10 mouse cellular contexts compared by ENCODE assay signal in genomic region chr5:140750925-140751324, GRCm38 (mm10). TPM values are rescaled to one million over a fixed set of nuclear protein-coding genes. Genes with fewer than 3 reads are reported as not detected.
DNase-seq lines count a peak whose midpoint lies in the region; ATAC-seq and TF ChIP-seq lines count a peak whose summit lies in the region.
"Had no signal": no experiment of that assay in that cellular context is flagged by ENCODE, and none has a peak within 500 bp of the region (broad histone marks: within the 10 kb centered on the region; RNA-seq: fewer than 3 reads in every experiment).

No protein-coding gene starts in this region.

- peak; percentile 45 for DNase-seq in gastrocnemius, postnatal 10 days
- DNase-seq in gastrocnemius, postnatal 14 days, result no peak
- DNase-seq in midbrain, postnatal 0 days (ENCODE audit: low spot score), result no peak
- DNase-seq in adipocyte (ENCODE audit: low spot score), result peak; percentile 25
- peak; percentile 76 for DNase-seq in splenic B cell, adult 2 months (ENCODE audit: low read depth, low spot score)
- DNase-seq in midbrain, embryonic 10.5 days (ENCODE audit: low spot score), result no peak

- H3K4me1 ChIP-seq in midbrain, postnatal 0 days (ENCODE audit: insufficient read depth, low read length), result peaks cover 5% of the 10 kb centered on the region; the same call in 1 of the 2 replicates
- H3K4me1 ChIP-seq in midbrain, embryonic 15.5 days, result peaks cover 9% of the 10 kb centered on the region
- H3K4me1 ChIP-seq in midbrain, embryonic 10.5 days, result peaks cover 15% of the 10 kb centered on the region

- peak; percentile 74 for TF ChIP-seq CTCF in midbrain, postnatal 0 days (IDR thresholded peaks at IDR 0.05)

- H3K4me2 ChIP-seq in midbrain, postnatal 0 days (ENCODE audit: low read depth, low read length, poor library complexity, severe bottlenecking), result no peak overlapping the region
- no peak overlapping the region for H3K4me2 ChIP-seq in midbrain, embryonic 15.5 days
- H3K4me2 ChIP-seq: hindbrain, embryonic 15.5 days had no signal

- no peak overlapping the region for H3K4me3 ChIP-seq in midbrain, postnatal 0 days (ENCODE audit: low read depth, low read length)
- no peak overlapping the region for H3K4me3 ChIP-seq in midbrain, embryonic 15.5 days
- no peak overlapping the region for H3K4me3 ChIP-seq in midbrain, embryonic 10.5 days
- H3K4me3 ChIP-seq: hindbrain, embryonic 15.5 days; megakaryocyte, embryonic 14.5 days had no signal

- 4% methylated on average over 1 of the region's 2 CpGs for WGBS in midbrain, postnatal 0 days
- 0% methylated on average over 1 of the region's 2 CpGs for whole genome bisulfite sequencing in midbrain, embryonic 15.5 days
- 0% methylated on average over 1 of the region's 2 CpGs for WGBS in midbrain, embryonic 10.5 days

- H3K27me3 ChIP-seq in midbrain, postnatal 0 days (ENCODE audit: insufficient read depth, low read length), result no peaks in the 10 kb centered on the region
- no peaks in the 10 kb centered on the region for H3K27me3 ChIP-seq in midbrain, embryonic 15.5 days (replicated peaks)
- H3K27me3 ChIP-seq in splenic B cell, adult 2 months (ENCODE audit: control insufficient read depth, insufficient read depth, low read length, poor library complexity, severe bottlenecking), result no peaks in the 10 kb centered on the region
- H3K27me3 ChIP-seq in midbrain, embryonic 10.5 days (ENCODE audit: low read depth, poor library complexity, severe bottlenecking), result no peaks in the 10 kb centered on the region
- H3K27me3 ChIP-seq: hindbrain, embryonic 15.5 days had no signal

- H3K9ac ChIP-seq in midbrain, postnatal 0 days (replicated peaks; ENCODE audit: low read length, poor library complexity, severe bottlenecking), result no peak overlapping the region
- H3K9ac ChIP-seq in midbrain, embryonic 15.5 days, result no peak overlapping the region
- H3K9ac ChIP-seq: hindbrain, embryonic 15.5 days had no signal

- H3K27ac ChIP-seq in midbrain, postnatal 0 days (ENCODE audit: low read depth, low read length), result no peak overlapping the region
- no peak overlapping the region for H3K27ac ChIP-seq in midbrain, embryonic 15.5 days
- no peak overlapping the region for H3K27ac ChIP-seq in midbrain, embryonic 10.5 days (replicated peaks)
- H3K27ac ChIP-seq: hindbrain, embryonic 15.5 days had no signal

- no peak for ATAC-seq in midbrain, postnatal 0 days (ENCODE audit: low FRiP score)
- ATAC-seq in midbrain, embryonic 15.5 days (replicated peaks), result no peak
- ATAC-seq in monocyte, adult 5-6 weeks (replicated peaks; ENCODE audit: insufficient number of reproducible peaks, low FRiP score, low TSS enrichment, poor library complexity, severe bottlenecking), result no peak

- H3K9me3 ChIP-seq in midbrain, postnatal 0 days (ENCODE audit: low read length), result no peaks in the 10 kb centered on the region
- H3K9me3 ChIP-seq in midbrain, embryonic 15.5 days, result no peaks in the 10 kb centered on the region
- peaks cover 9% of the 10 kb centered on the region for H3K9me3 ChIP-seq in midbrain, embryonic 10.5 days (replicated peaks)
- H3K9me3 ChIP-seq: hindbrain, embryonic 15.5 days had no signal

- intact Hi-C loops in gastrocnemius, postnatal 14 days (cut with DNase I; ENCODE audit: low total_unique reads), result no loop called here

- peaks cover 4% of the 10 kb centered on the region; the same call in 1 of the 2 replicates for H3K36me3 ChIP-seq in midbrain, postnatal 0 days (ENCODE audit: insufficient read depth, low read length)
- no peaks in the 10 kb centered on the region for H3K36me3 ChIP-seq in midbrain, embryonic 15.5 days (replicated peaks)
- H3K36me3 ChIP-seq in splenic B cell, adult 2 months (ENCODE audit: control insufficient read depth, insufficient read depth, low read length, poor library complexity, severe bottlenecking), result no peaks in the 10 kb centered on the region
- H3K36me3 ChIP-seq in midbrain, embryonic 10.5 days, result peaks cover 5% of the 10 kb centered on the region; the same call in 1 of the 2 replicates

RNA-seq across cellular contexts. Expression of gene Amz1, which starts 27.0 kb away (rescaled TPM):
- total RNA-seq in gastrocnemius, postnatal 10 days (2021), result 1 to 10 TPM in 1 of 2 experiments, under 1 TPM in 1; 0.45 to 1.1 TPM
- total RNA-seq in gastrocnemius, postnatal 14 days (2021), result under 1 TPM; 0.24 to 0.43 TPM
- 14.4 and 14.9 TPM in 2 replicates for total RNA-seq in midbrain, postnatal 0 days (2014; rRNA removed)
- polyA plus RNA-seq in midbrain, postnatal 0 days (2015; fragmentation: Nextera tagmentation; extraction: Ambion mirVana), result 15.6 and 15.9 TPM in 2 replicates
- polyA plus RNA-seq in midbrain, embryonic 15.5 days (2015; fragmentation: Nextera tagmentation; extraction: Ambion mirVana), result 5.0 and 5.2 TPM in 2 replicates
- 7.8 to 13.5 TPM (median 10.2 TPM) in 3 replicates for total RNA-seq in monocyte, adult 5-6 weeks (2017)
- 0.78 and 1.2 TPM in 2 replicates for polyA plus RNA-seq in midbrain, embryonic 10.5 days (2016; fragmentation: Nextera tagmentation; extraction: Ambion mirVana)

RNA-seq across cellular contexts. Expression of gene Brat1, which starts 46.1 kb away (rescaled TPM):
- 1 to 10 TPM; 8.9 to 9.4 TPM for total RNA-seq in gastrocnemius, postnatal 10 days (2021)
- total RNA-seq in gastrocnemius, postnatal 14 days (2021), result 1 to 10 TPM; 6.7 TPM
- 37.1 and 40.3 TPM in 2 replicates for total RNA-seq in midbrain, postnatal 0 days (2014; rRNA removed)
- polyA plus RNA-seq in midbrain, postnatal 0 days (2015; fragmentation: Nextera tagmentation; extraction: Ambion mirVana), result 16.4 and 17.9 TPM in 2 replicates
- polyA plus RNA-seq in midbrain, embryonic 15.5 days (2015; fragmentation: Nextera tagmentation; extraction: Ambion mirVana), result 25.4 and 25.9 TPM in 2 replicates
- total RNA-seq in monocyte, adult 5-6 weeks (2017), result 3.9 to 13.9 TPM (median 6.1 TPM) in 3 replicates
- polyA plus RNA-seq in midbrain, embryonic 10.5 days (2016; fragmentation: Nextera tagmentation; extraction: Ambion mirVana), result 22.3 and 24.8 TPM in 2 replicates

RNA-seq across cellular contexts. Expression of gene Iqce, which starts 48.7 kb away (rescaled TPM):
- total RNA-seq in gastrocnemius, postnatal 10 days (2021), result 1 to 10 TPM; 8.3 to 9.0 TPM
- 1 to 10 TPM; 4.4 to 5.1 TPM for total RNA-seq in gastrocnemius, postnatal 14 days (2021)
- total RNA-seq in midbrain, postnatal 0 days (2014; rRNA removed), result 36.4 and 38.6 TPM in 2 replicates
- polyA plus RNA-seq in midbrain, postnatal 0 days (2015; fragmentation: Nextera tagmentation; extraction: Ambion mirVana), result 30.4 and 37.2 TPM in 2 replicates
- 27.4 and 32.2 TPM in 2 replicates for polyA plus RNA-seq in midbrain, embryonic 15.5 days (2015; fragmentation: Nextera tagmentation; extraction: Ambion mirVana)
- total RNA-seq in monocyte, adult 5-6 weeks (2017), result 8.2 to 14.9 TPM (median 14.3 TPM) in 3 replicates
- 23.6 and 27.6 TPM in 2 replicates for polyA plus RNA-seq in midbrain, embryonic 10.5 days (2016; fragmentation: Nextera tagmentation; extraction: Ambion mirVana)

Comparison
In these comparisons a context has a peak if more than half of its experiments do, and no peak if none do; other contexts are left out.
1. DNase-seq: peak in gastrocnemius, postnatal 10 days (single experiment), adipocyte (single experiment) and splenic B cell, adult 2 months (single experiment); none in gastrocnemius, postnatal 14 days (single experiment), midbrain, postnatal 0 days (single experiment) and midbrain, embryonic 10.5 days (single experiment).